Mouse (Mus musculus): ENCODE results near the gene Asic2.
"Not testable (repeated sequence)": the region's sequence is repeated elsewhere in the genome, so short reads cannot be mapped to it uniquely, and the experiment has no call there.

Gene Asic2

DNA sequence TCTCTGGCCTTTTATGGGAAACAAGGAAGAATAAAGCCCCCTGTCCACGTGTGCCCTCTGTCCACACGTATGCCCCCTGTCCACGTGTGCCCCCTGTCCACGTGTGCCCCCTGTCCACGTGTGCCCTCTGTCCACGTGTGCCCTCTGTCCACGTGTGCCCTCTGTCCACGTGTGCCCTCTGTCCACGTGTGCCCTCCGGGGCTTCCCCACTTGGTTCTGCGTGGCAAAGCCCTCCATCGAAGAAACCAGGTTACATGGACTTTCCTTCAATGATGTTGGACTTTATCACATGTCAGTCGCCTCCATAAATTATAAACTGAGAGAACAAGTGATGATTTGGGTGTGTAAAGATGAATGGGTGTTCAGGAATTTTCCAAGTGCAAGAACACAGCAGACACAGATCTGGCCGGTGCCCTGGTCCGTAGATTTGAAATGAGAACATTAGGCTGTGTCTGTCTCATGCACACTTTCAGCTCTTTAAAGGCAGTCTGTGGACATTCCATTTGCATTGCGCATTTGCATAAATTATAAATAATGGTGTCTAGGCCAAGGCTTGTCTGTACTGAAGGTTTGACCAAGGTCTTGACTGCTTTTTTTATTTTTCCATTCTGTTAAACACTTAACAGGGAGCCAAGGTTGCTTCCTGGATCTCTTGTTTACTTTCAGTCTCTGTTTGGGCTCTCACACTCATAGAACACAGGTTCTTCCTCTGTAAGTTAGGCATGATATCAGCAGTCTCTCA is 695.4 kb downstream of the Asic2 start:
- no peak for DNase-seq

GRCm38 (mm10) chr11:81271422-81271821 is 696.8 kb downstream of the Asic2 start:
- no peak for DNase-seq

DNA sequence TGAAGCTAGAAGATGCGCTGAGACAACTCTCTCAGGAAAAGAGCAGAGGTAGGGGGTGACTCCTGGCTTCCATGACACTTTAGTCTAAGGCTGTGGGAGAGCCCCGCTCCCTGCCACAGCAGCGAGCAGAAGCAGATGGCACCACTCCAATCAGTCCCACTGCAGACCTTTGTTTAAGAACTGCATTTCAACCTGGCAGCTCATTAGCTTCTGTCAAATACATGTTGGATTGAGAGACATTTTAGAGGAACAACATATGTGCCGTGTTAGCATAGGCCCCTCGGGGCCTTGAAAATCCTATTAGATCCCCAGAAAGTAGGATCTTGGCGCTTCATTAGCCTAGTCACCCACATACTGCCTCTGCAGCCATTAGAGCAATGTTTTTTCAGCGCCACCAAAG is 697.7 kb downstream of the Asic2 start:
- no peak for DNase-seq

- DNase-seq, result no peak
These were observed 704.5 kb downstream of the Asic2 start for GRCm38 (mm10) chr11:81263757-81264156.

DNA sequence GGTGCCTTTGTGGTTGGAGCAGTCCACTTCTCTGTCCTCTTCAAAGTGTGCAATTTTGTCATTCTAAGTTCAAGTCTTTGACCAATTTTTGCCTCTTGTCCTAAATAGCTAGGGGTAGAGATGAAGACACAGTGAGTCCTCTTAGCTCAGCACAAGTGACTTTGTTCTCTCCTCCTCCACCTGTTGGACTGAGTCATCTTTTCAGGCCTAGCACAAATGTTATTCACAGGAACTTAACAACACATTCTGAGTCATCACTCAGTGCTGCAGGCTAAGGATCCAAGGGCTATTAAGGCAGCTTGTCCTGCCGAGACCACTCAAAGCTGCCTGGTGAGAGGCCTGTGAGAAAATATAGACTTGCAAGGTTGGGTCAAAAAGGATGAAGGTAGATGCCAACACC is 705.1 kb downstream of the Asic2 start:
- DNase-seq, result no peak

DNA sequence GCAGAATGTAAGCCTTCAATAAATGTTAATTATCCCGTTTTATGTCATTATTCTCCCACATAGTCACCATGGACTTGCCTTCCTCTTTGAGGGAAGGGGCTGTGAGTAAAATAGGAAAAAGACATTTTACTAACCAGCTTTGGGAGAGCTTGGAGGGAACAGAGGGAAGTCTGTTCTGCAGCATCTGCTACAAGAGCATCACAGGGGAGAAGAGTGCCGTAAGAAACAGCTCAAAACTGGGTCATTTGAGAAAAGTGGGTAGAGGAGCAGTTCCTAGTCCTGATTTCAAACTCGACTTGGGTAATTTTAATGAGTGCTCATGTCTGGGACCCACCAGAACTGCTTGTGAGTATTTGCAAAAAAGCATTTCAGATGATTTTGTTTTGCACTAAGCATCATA is 707.0 kb downstream of the Asic2 start:
- no peak for DNase-seq

- not testable (repeated sequence) for DNase-seq
These were observed 727.1 kb downstream of the Asic2 start for GRCm38 (mm10) chr11:81241183-81241582.

DNA sequence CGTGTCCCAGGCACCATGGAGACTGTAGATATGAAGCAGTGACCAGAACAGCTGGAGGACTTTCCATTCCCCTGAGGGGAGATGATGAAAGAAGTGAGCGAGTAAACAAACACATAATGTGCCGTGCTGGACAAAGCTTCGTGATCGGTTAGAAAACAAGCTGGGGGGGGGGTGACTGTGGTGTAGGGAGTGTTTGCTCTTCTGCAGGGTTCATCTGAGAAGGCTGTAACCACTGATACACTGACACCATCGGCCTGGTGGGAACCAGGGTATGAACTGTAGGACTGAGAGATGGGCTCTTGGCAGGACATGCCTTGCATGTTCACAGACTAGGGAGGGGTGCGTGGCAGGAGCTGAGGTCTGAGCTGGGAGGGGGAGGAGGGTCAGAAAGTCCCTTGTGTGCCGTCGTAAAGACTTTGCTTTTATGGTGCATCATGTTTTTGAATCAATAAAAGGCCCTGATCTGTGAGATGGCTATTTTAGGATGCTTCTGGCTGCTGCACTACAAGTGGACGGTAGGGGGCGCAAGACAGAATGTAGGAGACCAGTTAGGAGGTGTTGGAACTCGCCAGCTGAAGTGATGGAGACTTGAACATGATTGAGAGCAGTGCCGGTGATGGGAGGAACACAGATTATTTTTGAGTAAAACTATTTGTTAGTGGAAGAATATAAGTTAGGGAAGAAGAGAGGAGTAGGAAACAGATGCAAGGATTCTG is 728.1 kb downstream of the Asic2 start:
- DNase-seq, result no peak

DNA sequence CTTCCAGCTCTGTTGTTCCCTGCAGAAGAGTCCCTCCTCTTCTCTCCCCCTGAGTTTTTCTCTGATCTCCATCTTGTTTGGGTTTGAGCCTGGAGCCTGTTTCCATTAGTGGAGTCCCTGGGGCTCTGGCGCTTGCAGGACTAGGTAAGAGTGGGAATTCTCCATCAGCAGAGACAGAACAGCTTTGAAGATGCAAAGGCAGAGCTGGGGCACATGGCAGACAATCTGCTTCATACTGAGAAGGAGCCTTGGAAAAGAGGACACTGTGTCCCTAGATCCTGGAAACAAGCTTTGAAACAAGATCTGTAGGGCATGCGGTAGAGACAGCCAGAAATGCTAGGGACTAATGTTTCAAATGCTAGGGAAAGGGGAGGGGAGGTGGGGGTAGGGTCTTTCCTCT is 729.2 kb downstream of the Asic2 start:
- no peak for DNase-seq

DNA sequence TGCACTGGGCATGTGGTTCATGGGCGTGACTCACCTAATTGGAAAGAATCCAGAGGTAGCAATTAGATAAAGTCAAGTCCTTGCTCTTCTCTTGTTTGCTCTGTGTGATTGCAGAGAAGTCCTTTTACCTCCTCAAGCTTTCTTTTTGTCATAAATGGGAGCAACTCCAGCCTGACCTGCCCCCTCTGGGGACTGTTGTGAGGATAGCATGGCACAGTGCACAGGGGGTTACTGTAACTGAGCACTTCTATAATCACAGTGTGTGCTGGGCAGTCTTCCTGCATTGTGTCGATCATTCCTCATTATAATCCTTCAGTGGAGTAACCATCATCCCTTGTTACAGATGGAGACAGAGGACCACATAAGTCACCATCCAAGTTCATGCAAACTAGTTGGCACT is 732.2 kb downstream of the Asic2 start:
- no peak for DNase-seq

DNA sequence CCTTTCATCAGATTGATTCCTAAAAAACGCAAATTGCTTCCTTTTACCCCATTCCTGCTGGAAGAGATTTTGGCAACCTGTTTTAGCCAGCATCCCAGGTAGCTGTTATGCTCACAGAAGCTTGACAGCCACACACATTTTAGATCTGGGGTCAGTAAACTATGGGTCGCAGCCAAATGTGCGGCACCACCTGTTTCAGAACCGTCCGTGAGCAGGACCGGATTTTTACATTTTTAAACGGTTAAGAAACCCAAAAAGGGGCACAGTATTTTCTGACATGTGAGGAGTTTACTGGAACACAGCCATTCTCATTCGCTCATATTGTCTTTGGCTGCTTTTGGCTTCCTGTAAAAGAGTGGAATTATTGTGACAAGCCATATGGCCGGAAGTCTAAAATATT is 744.9 kb downstream of the Asic2 start:
- DNase-seq, result no peak

DNA sequence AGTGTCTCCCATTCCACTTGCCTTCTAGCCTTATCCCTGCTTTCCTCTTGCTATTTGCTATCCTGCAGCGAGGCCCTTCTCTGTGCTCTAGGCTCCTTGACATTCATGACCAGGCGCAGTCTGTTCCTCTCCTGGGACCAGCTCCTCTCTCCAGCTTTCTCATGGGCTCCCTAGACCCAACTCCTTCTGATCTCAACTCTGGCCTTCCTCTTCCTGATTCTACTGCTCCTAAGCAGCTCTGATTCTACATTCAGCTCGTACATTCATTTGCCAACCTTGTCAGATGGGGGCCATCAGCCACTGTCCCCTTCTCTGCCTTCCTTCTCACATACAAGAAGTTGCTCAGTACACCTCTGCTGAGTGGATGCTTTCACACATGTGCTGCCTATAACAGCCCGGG is 747.5 kb downstream of the Asic2 start:
- DNase-seq, result no peak

GRCm38 (mm10) chr11:81205471-81205870 is 762.8 kb downstream of the Asic2 start:
- no peak for DNase-seq

DNA sequence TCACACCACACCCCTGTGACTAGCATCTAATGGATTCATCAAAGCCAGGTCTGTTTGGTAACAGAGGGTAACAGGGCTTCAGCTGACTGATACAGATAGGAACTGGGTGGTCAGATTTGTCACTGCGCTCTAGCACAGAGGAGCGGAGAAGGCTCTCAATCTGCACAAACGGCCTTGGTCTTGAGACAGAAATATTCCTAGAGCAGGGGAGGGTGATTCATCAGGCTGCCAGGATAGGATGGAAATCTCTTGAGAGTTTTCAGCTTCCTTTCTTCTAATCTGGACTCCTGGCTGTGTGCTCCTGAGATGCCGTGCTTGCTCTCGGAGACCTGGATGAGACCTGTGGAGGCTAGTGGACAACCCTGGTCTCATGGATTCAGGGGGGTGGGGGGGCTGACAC is 765.7 kb downstream of the Asic2 start:
- no peak for DNase-seq

DNA sequence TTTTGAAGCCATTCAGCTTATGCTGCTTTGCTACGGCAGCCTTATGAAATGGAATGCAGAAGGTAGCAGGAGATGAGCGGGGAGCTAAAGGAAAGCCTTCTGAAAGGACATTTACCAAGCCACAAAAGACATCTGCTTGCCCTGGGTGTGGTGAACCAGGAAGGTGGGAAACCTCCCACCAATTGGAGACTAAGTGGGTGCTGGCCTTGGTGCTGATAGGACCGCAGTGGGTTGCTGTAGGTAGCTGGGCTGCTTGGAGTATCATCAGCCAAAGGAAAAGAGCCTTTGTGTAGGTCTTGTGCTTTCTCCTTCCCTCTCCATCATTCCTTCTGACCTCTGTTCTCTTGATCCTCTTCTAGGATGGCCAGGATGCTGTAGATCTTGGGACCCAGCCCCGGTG is 774.4 kb downstream of the Asic2 start:
- no peak for DNase-seq

DNA sequence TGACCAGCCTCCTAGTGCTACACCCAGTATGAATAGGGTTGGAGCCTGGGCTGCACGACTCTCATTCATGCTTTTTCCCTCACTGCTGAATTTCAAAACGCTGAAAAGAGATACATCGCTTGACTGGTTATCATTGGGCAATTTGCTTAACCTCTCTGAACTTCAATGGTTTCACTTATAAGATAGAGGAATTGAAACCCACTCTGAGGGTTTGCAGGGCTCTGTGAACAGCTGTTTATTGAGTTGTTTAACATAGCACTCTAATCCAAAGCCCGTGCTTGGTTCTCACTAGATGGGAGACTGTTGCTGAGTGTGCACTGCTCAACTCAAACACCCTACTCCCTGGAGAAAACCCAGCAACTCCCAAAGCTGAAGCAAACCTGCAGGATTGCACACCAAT is 776.1 kb downstream of the Asic2 start:
- DNase-seq, result no peak

GRCm38 (mm10) chr11:81189103-81189502 is 779.2 kb downstream of the Asic2 start:
- no peak for DNase-seq

- DNase-seq, result no peak
These were observed 780.4 kb downstream of the Asic2 start for GRCm38 (mm10) chr11:81187851-81188250.

GRCm38 (mm10) chr11:81184721-81185120 is 783.5 kb downstream of the Asic2 start:
- no peak for DNase-seq

DNA sequence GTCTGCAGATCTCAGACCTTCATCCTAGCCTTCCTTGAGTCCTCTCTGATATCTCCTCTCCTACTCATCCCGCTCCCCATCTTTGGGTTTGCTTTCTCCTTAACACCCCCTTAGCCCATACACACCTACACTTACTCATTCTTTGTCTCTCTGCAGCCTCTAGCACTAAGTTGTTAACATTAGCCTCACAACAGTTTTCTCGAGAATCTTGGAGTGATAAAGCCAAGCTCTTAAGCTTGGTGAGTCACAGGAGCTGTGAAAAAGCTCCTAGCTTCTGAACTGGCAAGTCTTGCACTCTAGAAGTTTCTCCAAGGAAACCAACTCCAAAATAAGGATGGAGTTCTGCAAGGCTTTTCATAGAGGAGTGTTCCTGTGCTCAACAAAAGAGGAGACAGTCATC is 803.4 kb downstream of the Asic2 start:
- no peak for DNase-seq

- no peak for DNase-seq
These were observed 805.2 kb downstream of the Asic2 start for GRCm38 (mm10) chr11:81163056-81163455.

- no peak for DNase-seq
These were observed 814.4 kb downstream of the Asic2 start for GRCm38 (mm10) chr11:81153841-81154240.

DNA sequence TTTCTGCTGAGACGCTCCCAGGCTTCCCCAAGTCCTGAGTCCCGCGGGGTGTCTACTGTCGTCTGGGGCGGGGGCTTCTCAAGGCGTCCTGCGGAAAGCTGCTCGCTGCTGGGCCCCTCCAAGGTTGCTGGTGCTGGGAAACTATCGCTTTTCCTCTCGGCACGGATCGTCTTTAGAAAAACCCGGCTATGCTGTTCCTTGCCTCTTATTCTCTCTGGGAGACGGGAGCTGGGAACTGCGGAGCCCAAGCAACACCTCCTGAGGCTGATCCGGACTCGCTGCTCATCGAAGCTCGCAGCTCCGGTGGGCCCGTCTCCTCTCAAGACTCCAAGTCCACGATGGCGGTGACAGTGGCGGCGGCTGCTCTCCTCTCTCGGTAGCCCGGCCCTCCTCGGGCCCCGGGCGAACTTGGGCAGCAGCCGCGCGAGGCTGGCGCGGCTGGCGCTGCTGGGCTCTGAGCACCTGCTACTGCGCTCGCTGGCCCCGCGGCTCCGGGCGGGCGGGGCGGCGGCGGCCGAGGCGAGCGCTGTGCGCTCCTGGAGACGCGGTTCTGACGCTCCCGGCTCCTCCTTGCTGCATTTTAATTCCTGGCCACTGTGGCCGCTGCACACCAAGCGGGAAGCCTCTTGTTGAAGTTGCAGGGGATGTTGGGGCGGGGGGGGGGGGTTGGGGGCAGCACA is 815.0 kb downstream of the Asic2 start:
- no peak for DNase-seq
